Mouse (Mus musculus) ES-Bruce4 (cell line): ENCODE data around the gene Asic2.

Experiments
- CTCF ChIP-seq: IDR thresholded peaks from one replicate; pipeline ENCODE4 v1.8.1; 2011; ENCODE audit warnings: low read depth, low read length
- EP300 ChIP-seq: IDR thresholded peaks from 2 replicates; pipeline ENCODE4 v1.6.1; 2011; ENCODE audit warnings: low read depth, low read length; ENCODE audit not compliant: insufficient read depth
- POLR2A ChIP-seq: IDR thresholded peaks from one replicate; pipeline ENCODE4 v1.8.1; 2011; ENCODE audit warnings: low read length; ENCODE audit not compliant: insufficient read depth

DNA sequence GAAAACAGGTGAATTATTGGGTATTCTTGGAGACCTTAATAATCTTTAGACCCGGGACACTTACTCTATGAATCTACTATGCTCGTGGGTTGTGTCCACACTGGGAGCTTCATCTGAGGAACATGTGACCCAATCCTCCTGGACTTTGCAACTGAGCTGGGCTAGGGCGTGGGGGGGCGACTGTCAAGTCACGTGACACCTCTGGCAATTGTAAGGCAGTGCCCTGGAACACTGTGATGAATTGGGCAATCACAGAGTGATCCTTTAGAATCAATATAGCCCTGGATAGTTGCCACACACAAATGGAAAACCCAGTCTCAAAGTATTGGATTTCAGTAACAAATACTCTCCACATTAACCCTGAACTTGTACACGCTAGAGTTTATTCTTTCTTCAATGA, 867.4 kb downstream of the Asic2 start:
- no peak for TF ChIP-seq CTCF
- no peak for TF ChIP-seq POLR2A
- no peak for TF ChIP-seq EP300
